Mouse (Mus musculus): ENCODE results near the gene Fam163a.

The Fam163a gene

GRCm38 (mm10) chr1:156077655-156078054, 127.2 kb downstream of the Fam163a start:
- DNase-seq (ENCODE audit: low read depth): no peak

DNA sequence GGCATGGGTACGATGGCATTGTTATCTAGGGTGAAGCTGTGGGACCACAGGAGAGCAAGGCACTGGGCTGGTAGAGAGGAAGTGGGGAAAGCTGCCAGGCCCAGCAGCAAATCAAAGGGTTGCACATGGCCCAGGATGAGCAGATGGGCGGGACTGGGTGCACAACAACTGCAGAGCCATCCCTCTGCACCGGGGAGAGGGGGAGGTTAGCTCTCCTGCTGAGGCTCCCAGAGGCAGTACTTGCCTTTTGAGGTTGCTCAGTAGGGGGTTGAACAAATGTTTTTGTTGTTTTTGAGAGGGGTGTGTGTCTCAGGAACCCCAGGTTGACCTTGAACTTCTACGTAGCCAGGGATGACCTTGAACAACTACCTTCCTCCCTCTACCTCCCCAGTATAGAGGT, 128.4 kb downstream of the Fam163a start:
- peak; percentile 31 for DNase-seq (ENCODE audit: low read depth)

DNA sequence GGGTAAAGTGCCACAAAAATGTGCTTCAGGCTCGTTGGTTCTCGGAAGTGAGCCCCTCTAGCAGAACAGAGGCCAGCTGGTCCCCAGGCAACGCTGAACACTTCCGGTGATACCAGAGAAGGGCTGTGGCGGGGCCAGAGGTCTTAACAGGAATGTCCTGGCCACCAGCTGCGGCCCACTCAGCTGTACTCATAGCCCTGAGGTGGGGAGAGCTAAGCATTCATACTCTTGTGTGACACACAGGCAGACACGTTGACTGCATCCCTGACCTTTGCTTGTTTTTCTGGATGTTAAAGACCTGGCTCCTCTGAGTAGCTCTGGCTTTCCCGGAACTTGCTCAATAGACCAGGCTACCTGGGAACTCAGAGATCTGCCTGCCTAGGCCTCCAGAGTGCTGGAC, 130.3 kb downstream of the Fam163a start:
- no peak for DNase-seq (ENCODE audit: low read depth)

DNA sequence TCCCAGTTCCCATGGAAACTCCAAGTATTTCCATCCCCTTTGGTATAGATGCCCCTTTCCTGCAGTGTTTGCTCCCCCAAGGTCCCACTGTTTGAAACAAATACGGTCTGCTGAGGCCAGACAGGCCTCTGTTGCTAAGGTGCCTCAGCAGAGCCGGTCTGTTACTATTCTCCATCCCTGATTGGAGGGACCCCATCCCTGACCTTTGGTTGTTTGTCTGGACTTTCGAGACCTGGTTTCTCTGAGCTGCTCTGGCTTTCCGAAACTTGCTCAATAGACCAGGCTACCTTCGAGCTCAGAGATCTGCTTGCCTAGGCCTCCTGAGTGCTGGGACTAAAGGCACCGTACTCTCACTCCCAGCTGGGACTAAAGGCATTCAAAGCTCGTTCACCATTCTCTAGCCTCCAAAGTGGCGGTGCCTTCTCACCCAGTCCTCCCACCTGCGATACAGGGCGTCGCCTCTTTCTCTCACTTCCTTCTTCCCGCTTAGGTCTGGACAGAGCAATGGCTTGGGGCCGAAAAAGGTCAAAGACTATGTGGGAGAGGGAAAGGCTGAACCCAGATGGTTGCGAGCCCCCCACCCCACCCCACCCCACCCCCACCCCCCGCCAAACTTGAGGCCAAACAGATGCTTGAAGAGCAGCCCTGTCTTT, 131.5 kb downstream of the Fam163a start:
- DNase-seq (ENCODE audit: low read depth): no peak

GRCm38 (mm10) chr1:156070106-156070505, 134.7 kb downstream of the Fam163a start:
- DNase-seq (ENCODE audit: low read depth): no peak

- peak; percentile 21 for DNase-seq (ENCODE audit: low read depth)
Observed at GRCm38 (mm10) chr1:156066133-156066532, 138.7 kb downstream of the Fam163a start.

- DNase-seq (ENCODE audit: low read depth): no peak
Observed at GRCm38 (mm10) chr1:156062193-156062592, 142.6 kb downstream of the Fam163a start.

DNA sequence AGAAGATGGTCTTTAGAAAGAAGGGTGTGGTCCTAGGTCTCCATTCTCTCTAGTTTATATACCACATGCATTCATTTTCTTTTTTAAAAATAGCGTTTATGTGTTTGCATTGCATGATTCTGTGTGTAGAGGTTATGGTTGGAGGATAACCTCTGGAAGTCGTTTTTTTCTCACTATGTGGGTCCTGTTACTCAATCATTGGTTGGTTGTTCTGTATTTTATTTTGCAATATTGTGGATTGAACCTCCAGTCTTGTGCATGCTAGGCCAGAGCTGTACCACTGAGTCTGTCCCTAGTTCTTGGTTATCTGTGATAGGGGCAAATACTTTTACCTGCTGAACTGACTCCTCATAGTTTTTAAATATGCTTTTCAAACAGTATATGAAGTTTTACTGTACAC, 146.6 kb downstream of the Fam163a start:
- DNase-seq (ENCODE audit: low read depth): no peak

DNA sequence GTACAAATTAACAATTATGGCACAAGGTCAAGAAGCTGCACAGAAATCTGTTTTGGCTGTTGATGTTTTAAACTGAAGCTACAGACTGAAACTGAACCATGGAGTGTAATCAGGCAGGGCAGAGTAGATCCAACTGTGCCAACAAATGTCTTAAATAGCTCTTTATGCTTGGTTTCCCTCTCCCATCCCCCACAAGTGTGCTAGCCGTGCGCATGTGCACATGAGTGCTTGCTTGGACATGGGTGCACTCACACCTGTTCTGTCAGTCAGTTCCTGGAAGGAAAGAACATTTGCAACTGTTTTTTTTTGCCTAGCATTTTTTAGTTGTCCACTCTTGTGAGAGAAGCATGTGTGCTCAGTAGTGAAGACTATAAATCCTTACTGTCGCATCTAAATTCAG, 158.1 kb downstream of the Fam163a start:
- DNase-seq (ENCODE audit: low read depth): no peak

- DNase-seq (ENCODE audit: low read depth): no peak
Observed at GRCm38 (mm10) chr1:156044211-156044611, 160.6 kb downstream of the Fam163a start.

GRCm38 (mm10) chr1:156043027-156043426, 161.8 kb downstream of the Fam163a start:
- DNase-seq (ENCODE audit: low read depth): peak; percentile 84

DNA sequence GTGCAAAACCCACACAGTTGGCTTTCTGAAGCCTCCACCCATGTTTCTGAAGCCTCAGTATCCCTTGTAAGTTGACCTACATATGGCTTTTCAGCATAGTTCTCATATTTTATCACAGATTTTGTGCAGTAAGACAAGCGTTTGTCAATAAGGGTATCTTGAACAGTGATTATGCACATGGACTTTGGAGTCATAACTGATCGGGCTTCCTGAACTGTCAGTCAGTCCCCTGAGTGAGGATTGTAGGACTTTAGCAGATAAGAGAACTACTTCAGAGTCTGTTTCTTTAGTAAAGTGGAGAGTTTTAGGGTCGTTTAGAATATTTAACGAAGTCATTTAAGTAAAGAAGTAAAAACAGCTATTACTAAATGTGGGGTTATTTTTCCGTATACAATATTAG, 162.3 kb downstream of the Fam163a start:
- no peak for DNase-seq (ENCODE audit: low read depth)

DNA sequence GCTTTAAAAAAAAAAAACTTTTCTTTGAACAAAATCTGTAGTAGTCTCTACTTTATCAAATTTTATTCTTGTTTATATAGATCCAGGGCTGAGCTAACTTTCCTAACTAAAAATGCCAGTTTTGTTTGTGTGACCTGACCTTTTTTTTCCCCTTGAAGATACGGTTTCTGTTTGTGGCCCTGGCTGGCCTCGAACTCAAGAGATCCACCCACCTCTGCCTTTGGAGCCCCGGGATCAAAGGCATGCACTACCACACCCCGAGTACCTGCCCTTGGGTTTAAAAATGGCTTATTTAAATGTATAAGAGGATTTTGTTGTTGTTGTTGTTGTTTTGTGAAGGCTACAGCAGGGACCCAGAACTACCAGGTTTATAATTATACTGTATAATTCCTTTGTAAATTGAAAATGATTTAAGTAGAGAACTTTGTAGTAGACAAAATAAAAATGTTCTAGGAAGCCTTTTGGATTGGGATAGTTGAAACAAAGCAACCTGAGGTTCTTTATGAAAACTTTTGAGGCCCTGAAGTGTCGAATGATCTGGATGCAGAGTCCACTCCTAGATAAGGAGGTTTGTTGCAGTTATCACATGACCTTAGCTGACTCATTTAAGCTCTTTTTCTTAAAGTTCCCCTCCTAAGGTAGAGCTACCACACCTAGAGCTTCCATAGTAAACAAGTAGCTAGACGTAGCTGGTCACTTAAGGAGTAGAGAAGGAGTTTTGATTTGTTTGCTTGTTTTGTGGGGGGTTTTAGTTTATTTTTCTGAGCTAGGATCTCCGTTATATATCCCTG, 163.2 kb downstream of the Fam163a start:
- no peak for DNase-seq (ENCODE audit: low read depth)

DNA sequence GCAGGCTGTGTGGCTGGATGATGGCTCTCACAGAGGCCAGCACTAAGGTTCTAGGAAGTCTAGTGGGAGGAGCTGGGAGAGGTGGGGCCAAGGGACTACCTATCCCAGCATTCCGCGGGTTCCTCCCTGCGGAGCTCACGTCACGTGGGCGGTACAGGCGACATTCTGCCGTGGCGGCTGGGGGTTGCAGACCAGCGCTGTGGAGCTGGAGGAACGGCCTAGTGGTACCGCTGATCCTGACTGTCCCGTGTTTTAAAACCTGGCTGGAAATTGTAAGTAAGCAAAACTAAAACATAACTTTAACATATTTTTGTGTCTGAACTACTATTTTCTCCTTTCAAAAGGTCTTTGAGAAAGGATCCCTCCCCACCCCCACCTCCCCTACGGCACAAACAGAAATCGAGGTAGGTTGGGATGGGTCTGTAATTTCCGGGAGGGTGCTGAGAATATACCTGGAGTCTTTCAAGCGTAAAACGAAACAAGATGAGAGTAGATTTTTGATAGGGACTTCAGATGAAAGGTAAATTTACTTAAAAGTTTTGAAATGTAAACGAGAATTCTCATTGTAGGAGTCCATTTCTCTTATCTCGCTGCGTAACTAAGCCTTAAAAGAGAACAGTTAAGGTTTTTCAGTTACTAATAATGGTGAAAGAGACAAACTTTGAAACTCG, 164.0 kb downstream of the Fam163a start:
- DNase-seq (ENCODE audit: low read depth): peak; percentile 88

- peak; percentile 67 for DNase-seq (ENCODE audit: low read depth)
Observed at GRCm38 (mm10) chr1:156039989-156040388, 164.8 kb downstream of the Fam163a start.

- peak; percentile 81 for DNase-seq (ENCODE audit: low read depth)
Observed at GRCm38 (mm10) chr1:156037144-156037583, 167.7 kb downstream of the Fam163a start.

DNA sequence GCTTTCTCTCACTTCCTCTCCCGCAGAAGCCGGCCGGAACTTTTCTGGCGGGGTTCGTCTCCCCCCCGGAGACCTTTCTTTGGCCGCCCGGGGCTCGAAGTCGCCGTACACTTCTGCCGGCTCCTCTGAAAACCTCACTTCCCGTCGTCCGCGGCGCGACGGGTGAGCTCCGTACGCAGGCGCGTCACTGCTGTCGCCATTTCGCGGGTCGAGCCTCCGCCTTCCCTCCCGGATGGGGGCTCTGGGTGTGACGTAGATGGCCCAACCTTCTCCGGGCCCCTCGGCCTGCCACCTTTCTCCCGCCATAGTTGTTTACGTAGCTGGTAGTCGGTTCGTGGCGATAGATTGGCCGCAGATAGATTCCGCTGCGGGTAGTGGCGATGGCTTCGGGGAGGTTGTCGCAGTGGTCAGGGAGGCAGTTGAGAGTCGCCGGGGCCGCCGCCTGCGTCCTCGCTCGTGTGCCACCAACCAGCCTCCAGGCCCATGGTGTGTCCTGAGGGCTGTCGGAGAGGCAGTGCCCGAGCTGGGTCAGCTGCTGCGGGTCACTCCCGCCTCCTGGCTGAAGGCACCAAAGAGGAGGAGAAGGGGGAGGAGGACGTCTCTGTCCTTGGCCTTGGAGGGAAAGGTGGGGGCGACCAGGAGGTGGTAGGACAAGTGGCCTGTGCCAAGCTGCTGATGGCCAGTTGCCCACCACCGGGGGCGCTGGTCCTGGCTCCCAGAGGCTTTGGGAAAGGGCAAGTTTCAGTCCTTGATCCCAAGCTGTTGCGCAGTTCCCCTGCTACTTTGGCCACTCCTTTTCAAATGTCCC, 168.7 kb downstream of the Fam163a start, which contains the start of gene Tor1aip1:
TSS of gene Tor1aip1 (minus strand) at position 551 of the 808 bp plus-strand sequence.
- peak; percentile 98 for DNase-seq (ENCODE audit: low read depth)

DNA sequence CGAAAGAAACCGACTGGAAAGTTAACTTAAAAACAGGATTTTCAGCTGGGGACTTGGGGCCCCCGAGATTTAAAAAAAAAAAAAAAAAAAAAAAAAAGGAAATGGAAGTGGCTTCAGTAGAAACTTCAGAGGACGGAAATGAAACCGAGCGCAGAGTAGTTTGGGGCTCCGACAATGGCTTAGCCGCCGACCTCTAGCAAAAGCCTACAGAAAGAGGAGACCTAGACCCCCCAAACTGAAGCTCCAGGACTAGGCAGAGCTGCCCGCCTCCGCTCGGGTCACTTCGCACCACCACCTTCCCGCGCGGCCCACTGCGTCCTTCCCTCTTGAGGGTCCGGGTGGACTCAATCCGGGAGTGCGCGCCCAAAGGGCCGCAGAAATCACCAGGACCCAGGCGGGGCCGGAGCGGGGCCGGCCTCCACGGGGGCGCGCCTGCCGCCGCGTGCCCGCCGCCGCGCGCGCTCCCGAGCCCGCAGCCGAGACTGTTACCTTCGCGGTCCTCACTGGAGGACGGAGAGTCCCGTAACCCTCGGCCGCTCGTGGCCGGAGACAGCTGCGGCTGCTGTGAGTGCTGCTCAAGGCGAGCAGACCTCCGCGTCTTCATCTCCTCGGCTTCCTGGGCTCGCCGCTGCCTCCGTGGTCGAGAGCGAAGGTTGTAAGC, 169.4 kb downstream of the Fam163a start, which contains the start of gene Tor1aip2:
TSS of gene Tor1aip2 (plus strand) at position 135 of the 661 bp plus-strand sequence.
- DNase-seq (ENCODE audit: low read depth): peak; percentile 83

DNA sequence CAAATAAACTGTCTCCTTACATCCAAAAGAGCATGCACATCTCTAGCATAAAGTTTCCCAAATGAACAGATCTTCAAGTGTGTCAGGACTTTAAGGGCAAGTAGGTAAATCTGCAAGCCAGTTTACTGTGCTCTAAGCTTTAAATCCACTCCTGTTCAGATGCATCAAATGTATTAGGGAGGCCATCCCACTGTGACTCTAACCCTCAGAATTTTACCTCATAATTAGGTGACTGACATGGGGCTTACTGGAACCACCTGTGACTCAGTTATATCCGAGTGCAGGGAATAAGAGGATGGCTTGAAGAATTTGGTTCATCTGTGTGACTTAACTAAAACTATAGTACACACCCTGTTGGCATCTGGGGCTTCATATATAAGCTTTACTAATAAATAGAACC, 170.2 kb downstream of the Fam163a start:
- no peak for DNase-seq (ENCODE audit: low read depth)

GRCm38 (mm10) chr1:156033921-156034320, 170.9 kb downstream of the Fam163a start:
- DNase-seq (ENCODE audit: low read depth): no peak

DNA sequence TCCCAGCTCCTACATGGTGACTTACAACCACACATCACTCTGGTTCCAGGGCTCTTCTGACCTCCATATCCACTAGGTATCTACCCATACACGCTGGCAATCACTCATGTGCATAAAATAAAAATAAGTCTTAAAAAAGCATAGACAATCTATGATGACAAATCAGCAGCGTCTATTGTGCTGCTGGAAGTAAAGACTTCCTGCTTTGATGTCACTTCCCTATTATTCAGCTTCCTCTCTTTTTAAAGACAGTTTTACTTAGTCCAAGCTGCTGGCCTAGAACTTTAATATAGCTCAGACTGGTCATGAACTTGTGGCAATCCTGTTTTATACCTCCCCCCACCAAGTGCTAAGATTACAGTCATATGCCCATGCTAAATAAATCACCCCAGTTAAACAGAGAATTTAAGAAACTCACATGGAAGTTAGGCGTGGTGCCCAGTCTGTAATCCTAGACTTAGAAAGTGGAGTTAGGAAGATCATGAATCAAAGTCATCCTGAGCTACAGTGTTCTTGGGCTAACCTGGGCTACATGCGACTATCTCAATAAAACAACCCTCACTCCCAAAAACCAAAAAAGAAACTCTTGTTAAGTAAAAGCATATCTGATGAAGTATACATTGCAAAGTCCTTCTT, 176.4 kb downstream of the Fam163a start:
- no peak for DNase-seq (ENCODE audit: low read depth)
